Mouse (Mus musculus): ENCODE data around the gene Uck2.

- no peak for TF ChIP-seq TAL1 (IDR thresholded peaks at IDR 0.05; ENCODE audit: low read length)
- no peak for TF ChIP-seq GATA1 (IDR thresholded peaks at IDR 0.05; ENCODE audit: low read length)
These were observed 22.6 kb downstream of the Uck2 start for GRCm38 (mm10) chr1:167262489-167263041.
